Mouse (Mus musculus) lung, embryonic 16.5 days (tissue): ENCODE results near the gene Itih3. TPM values are rescaled to one million over a fixed set of nuclear protein-coding genes. Genes with fewer than 3 reads are reported as not detected.
A peak's percentile ranks its signal among the peaks of the same experiment; 100 is the strongest.

Source experiments
- ATAC-seq: fragments of 200-750 bp; cut with Nextera tagmentation; 2 replicates; pipeline ENCODE4 v1.8.0; 2017; ENCODE audit warnings: low read depth, mild to moderate bottlenecking, moderate library complexity
- H3K27ac ChIP-seq: fragments of 300-500 bp; sonication (generic); 2 replicates; pipeline ENCODE4 v1.5.1; 2014; ENCODE audit warnings: mild to moderate bottlenecking, control low read depth, low read length
- H3K27me3 ChIP-seq: fragments of 300-500 bp; sonication (generic); 2 replicates; pipeline ENCODE4 v1.6.1; 2014; ENCODE audit warnings: low read depth, low read length, mixed read lengths; ENCODE audit not compliant: control insufficient read depth, insufficient read depth
- H3K36me3 ChIP-seq: fragments of 300-500 bp; sonication (generic); 2 replicates; pipeline ENCODE4 v1.6.1; 2014; ENCODE audit warnings: low read length; ENCODE audit not compliant: control insufficient read depth, insufficient read depth
- H3K4me1 ChIP-seq: fragments of 300-500 bp; sonication (generic); replicated peaks from 2 replicates; pipeline ENCODE4 v1.6.1; 2014; ENCODE audit warnings: low read length, mixed read lengths; ENCODE audit not compliant: control insufficient read depth, insufficient read depth
- H3K4me2 ChIP-seq: fragments of 300-500 bp; sonication (generic); 2 replicates; pipeline ENCODE4 v1.6.1; 2014; ENCODE audit warnings: low read depth, low read length, control low read depth
- H3K4me3 ChIP-seq: fragments of 300-500 bp; sonication (generic); 2 replicates; pipeline ENCODE4 v1.5.1; 2014; ENCODE audit warnings: mild to moderate bottlenecking, low read length, control low read depth
- H3K9ac ChIP-seq: fragments of 300-500 bp; sonication (generic); 2 replicates; pipeline ENCODE4 v1.6.1; 2014; ENCODE audit warnings: low read length, control low read depth
- H3K9me3 ChIP-seq: fragments of 300-500 bp; sonication (generic); 2 replicates; pipeline ENCODE4 v1.6.1; 2016; ENCODE audit warnings: low read length; ENCODE audit not compliant: control insufficient read depth
- WGBS: fragments of 180-500 bp; shearing (Covaris S2); extraction: QIAGEN DNeasy Blood & Tissue Kit; methylation state at CpG from one replicate; pipeline ENCODE4 v1.1.7; 2014; 5-methylcytosine and 5-hydroxymethylcytosine counted together
- polyA plus RNA-seq: library from polyadenylated mRNA; unstranded; fragments of >200 nt; fragmentation: Nextera tagmentation; extraction: Ambion mirVana; gene quantifications from 2 replicates; pipeline ENCODE4 v1.2.1, GENCODE M21; 2015

The Itih3 gene
- polyA plus RNA-seq, 1 experiment from 2014 or later: 0.98 TPM

DNA sequence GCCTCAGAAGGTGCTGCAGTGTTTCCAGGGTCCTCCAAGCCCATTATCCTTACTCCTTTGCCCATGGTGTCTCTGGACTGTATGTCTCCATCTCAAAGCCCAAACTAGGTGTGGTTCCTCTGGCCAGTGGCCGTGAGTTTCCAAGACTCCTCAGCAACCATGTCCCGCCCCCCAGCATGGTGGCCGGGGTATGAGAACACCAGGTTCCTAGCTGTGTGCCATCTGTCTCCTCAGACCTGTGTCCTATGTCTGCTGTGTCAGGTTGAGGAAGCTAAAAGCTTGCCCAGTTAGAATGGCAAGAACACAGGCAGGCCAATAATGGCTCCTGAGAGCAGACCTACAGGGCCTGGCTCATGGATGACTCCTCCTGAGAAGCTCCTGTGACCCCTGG is 41.8 kb downstream of the Itih3 start:
- 82% methylated on average over 3 of the region's 3 CpGs for WGBS
- no peak overlapping the region for H3K4me3 ChIP-seq
- ATAC-seq: no peak

GRCm38 (mm10) chr14:30880811-30881717 is 42.5 kb downstream of the Itih3 start:
- Histone ChIP-seq H3K4me3 (no peak overlapping the region), H3K9ac (no peak overlapping the region), H3K4me1 (peaks cover 22% of the 10 kb centered on the region), H3K9me3 (no peaks in the 10 kb centered on the region), H3K27ac (no peak overlapping the region), H3K36me3 (no peaks in the 10 kb centered on the region), H3K4me2 (no peak overlapping the region), H3K27me3 (no peaks in the 10 kb centered on the region)
- no peak for ATAC-seq
- 75% methylated on average over 17 of the region's 17 CpGs for WGBS

More for the DNA sequence above, 41.8 kb downstream of the Itih3 start:
- Histone ChIP-seq H3K27me3 (no peaks in the 10 kb centered on the region), H3K36me3 (no peaks in the 10 kb centered on the region), H3K4me2 (no peak overlapping the region), H3K27ac (no peak overlapping the region), H3K9me3 (no peaks in the 10 kb centered on the region), H3K9ac (no peak overlapping the region), H3K4me1 (peaks cover 18% of the 10 kb centered on the region)

DNA sequence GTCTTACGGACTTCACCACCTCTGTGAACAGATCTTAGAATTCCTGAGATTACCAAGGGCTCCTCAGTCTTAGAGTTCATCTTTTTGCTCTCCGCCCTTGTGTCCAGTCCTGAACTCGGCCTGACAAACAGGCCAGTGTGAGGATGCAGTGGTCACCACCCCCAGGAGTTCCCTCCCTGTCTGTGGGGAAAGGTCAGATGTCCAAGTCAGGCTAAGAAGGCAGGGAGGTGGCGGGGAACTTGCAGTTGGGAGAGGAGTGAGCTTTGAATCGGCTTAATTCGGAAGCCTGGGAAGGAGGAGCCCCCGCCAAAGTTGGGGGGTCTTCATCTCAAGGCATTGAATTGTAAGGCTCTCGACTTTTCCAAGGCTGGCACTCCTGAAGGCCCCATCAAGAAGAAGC is 43.3 kb downstream of the Itih3 start:
- Histone ChIP-seq H3K9me3 (no peaks in the 10 kb centered on the region), H3K4me3 (no peak overlapping the region), H3K27ac (no peak overlapping the region), H3K27me3 (no peaks in the 10 kb centered on the region), H3K9ac (no peak overlapping the region), H3K36me3 (0 out of 2 replicates have a peak, but pooled peaks cover 2% of the 10 kb centered on the region), H3K4me2 (no peak overlapping the region), H3K4me1 (peaks cover 30% of the 10 kb centered on the region)
- no peak for ATAC-seq
- 71% methylated on average over 8 of the region's 8 CpGs for WGBS

DNA sequence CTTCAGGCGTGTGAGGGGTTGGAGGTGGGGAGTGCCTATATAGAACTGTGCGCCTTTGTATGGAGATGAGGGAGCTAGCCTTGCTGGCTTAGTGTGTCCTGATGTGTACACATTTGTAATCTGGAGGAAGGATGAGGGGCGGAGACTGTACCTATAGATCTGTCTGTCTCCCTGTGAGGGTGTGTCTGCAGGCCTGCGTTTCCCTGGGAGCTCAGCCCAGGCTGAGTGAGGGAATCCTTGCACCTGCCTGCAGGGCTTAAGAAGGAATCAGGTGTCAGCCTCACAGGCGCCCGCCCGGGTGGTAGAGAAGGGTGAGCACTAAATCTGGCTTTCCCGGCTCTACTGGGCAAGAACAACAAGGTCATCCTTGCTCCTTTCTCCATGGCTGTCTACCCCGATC is 43.8 kb downstream of the Itih3 start:
- 52% methylated on average over 9 of the region's 9 CpGs for WGBS
- ATAC-seq: no peak
- Histone ChIP-seq H3K9me3 (no peaks in the 10 kb centered on the region), H3K27me3 (no peaks in the 10 kb centered on the region), H3K9ac (peak overlapping the region; percentile 24; the same call in 1 of the 2 replicates), H3K4me2 (no peak overlapping the region), H3K4me1 (peaks cover 31% of the 10 kb centered on the region), H3K27ac (peak overlapping the region; percentile 82), H3K4me3 (no peak overlapping the region), H3K36me3 (0 out of 2 replicates have a peak, but pooled peaks cover 2% of the 10 kb centered on the region)

DNA sequence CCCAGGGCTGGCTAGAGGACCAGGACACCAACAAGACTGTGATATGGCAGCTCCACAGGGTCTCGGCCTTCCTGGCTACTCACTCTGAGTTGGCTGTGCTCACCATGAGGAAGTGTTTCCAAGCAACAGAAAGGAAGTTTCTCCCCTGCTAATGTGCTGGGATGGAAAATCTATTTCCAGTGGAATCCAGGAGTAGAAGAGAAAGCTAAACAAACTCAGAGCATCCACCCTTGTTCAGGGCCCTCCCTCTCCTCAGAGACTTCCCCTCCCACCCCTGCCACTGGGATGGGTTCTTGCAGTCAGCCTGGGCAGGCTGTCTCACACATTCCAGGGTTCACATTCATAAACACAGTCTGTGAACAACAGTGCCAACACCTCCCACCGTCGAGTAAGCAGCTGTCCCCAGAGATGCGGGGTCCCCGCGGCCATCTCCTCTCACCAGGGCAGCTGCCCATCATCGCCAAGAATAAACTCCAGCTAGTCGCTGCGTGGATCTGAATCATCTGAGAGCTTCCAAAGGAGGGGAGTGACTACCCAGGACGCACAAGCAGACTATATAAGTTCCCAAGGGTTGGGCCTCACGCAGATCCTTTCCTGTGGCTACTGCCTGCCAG is 44.5 kb downstream of the Itih3 start, which contains the start of gene Mustn1:
TSS of gene Mustn1 (plus strand) at position 243 of the 614 bp plus-strand sequence.
- 32% methylated on average over 11 of the region's 11 CpGs for WGBS
- no peak within 1 kb of the TSS for H3K4me3 ChIP-seq

GRCm38 (mm10) chr14:30877827-30878226 is 45.7 kb downstream of the Itih3 start:
- no peak overlapping the region for H3K9ac ChIP-seq
- H3K27me3 ChIP-seq: no peaks in the 10 kb centered on the region
- H3K36me3 ChIP-seq: 0 out of 2 replicates have a peak, but pooled peaks cover 5% of the 10 kb centered on the region
- peaks cover 40% of the 10 kb centered on the region for H3K4me1 ChIP-seq
- H3K4me3 ChIP-seq: no peak overlapping the region
- H3K27ac ChIP-seq: no peak overlapping the region
- WGBS: 88% methylated on average over 3 of the region's 3 CpGs
- no peaks in the 10 kb centered on the region for H3K9me3 ChIP-seq
- no peak overlapping the region for H3K4me2 ChIP-seq
- no peak for ATAC-seq

More for the DNA sequence above, 44.5 kb downstream of the Itih3 start, which contains the start of gene Mustn1:
- peak within 1 kb of the TSS; percentile 24; the same call in 1 of the 2 replicates for H3K9ac ChIP-seq
- no peaks in the 10 kb centered on the region for H3K27me3 ChIP-seq
- H3K36me3 ChIP-seq: 0 out of 2 replicates have a peak, but pooled peaks cover 5% of the 10 kb centered on the region
- H3K4me1 ChIP-seq: peaks cover 36% of the 10 kb centered on the region
- H3K27ac ChIP-seq: peak within 1 kb of the TSS; percentile 82
- H3K9me3 ChIP-seq: no peaks in the 10 kb centered on the region
- H3K4me2 ChIP-seq: no peak within 1 kb of the TSS
- peak; percentile 74 for ATAC-seq

- WGBS: 80% methylated on average over 10 of the region's 10 CpGs
- H3K4me1 ChIP-seq: peaks cover 40% of the 10 kb centered on the region
Measured at GRCm38 (mm10) chr14:30876451-30876850, 47.1 kb downstream of the Itih3 start.

DNA sequence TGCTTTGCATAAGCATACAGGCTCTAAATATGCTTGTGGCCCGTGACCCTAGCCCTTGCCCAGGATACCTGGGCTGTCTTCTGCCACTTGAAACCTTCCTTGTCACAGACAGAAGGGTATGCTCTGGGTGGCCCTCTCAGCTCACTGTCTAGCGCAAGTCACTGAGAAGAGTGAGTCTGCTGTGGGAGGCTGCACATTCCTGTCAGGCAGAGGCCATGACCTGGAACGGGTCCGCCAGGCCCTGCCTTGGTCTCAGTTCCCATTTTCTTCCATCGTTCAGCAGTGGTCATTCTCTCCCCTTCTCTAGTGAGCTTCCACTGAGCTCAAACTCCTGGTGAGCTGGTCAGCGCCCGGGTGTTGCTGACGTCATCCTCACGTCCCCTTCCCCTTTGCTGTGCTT is 47.6 kb downstream of the Itih3 start:
- Histone ChIP-seq H3K4me3 (no peak overlapping the region), H3K27me3 (no peaks in the 10 kb centered on the region), H3K9me3 (no peaks in the 10 kb centered on the region), H3K9ac (no peak overlapping the region), H3K4me1 (peaks cover 40% of the 10 kb centered on the region), H3K36me3 (0 out of 2 replicates have a peak, but pooled peaks cover 5% of the 10 kb centered on the region), H3K27ac (no peak overlapping the region), H3K4me2 (no peak overlapping the region)
- WGBS: 61% methylated on average over 9 of the region's 9 CpGs
- no peak for ATAC-seq

More at GRCm38 (mm10) chr14:30876451-30876850, 47.1 kb downstream of the Itih3 start:
- no peak for ATAC-seq
- no peak overlapping the region for H3K9ac ChIP-seq
- 0 out of 2 replicates have a peak, but pooled peaks cover 5% of the 10 kb centered on the region for H3K36me3 ChIP-seq
- H3K4me3 ChIP-seq: no peak overlapping the region
- no peaks in the 10 kb centered on the region for H3K27me3 ChIP-seq
- no peak overlapping the region for H3K27ac ChIP-seq
- no peaks in the 10 kb centered on the region for H3K9me3 ChIP-seq
- H3K4me2 ChIP-seq: no peak overlapping the region
